Mouse (Mus musculus): Measurements from ENCODE around the gene Epor.
A peak's percentile ranks its signal among the peaks of the same experiment; 100 is the strongest.

- peak; percentile 92 for TF ChIP-seq CTCF (conservative IDR thresholded peaks at IDR 0.05; ENCODE audit: low read length)
- TF ChIP-seq NANOG (IDR thresholded peaks at IDR 0.05; ENCODE audit: borderline replicate concordance, low read length), result no peak
Measured at GRCm38 (mm10) chr9:21977972-21978371, 14.7 kb upstream of the Epor start.
